Mouse (Mus musculus) cerebellum, adult 8-10 months (tissue): ENCODE data around the gene Vmn2r16.

Experiments
- DNase-seq: peaks from one replicate; pipeline ENCODE4 v3.0.0; 2022

Vmn2r16 gene

DNA sequence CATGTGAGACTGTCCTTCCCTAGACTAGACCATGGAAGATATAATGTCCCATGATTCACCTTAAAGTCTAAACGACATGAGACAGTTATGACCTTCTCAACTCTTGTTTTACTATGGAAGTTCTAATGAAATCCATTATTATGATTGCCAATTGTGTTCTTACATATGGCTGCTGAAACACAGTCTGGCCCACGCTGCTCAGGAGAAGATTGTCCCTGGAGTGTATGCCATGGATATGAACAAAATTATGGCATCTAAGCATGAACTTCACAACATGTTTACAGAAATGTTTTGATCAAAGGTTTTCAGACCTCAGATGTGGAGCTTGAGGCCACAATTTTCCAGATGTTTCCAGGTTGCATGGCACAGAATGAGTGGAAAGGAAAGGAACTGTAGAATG lies at the start of gene Vmn2r16:
Vmn2r16 (plus strand) TSS at position 301 of the 400 bp plus-strand sequence.
- no peak for DNase-seq

DNA sequence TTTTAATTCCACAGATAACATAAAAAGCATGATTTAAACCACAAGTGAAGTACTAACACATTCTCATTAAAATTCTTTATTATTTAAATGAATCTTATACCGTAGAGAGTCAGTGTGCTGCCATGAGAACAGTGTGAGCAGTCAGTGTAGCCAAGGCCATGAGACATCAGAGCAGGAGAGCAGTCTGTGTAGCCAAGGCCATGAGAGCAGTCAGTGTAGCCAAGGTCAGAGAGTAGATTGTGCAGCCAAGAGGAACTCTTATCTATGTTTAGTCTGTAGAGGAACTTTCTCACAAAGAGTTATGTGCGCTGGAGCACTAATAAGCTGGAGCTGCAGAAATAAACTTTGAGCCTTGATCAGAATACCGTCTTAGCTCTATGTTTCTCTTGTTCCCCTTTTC lies 35.3 kb upstream of the Vmn2r16 start:
- no peak for DNase-seq

DNA sequence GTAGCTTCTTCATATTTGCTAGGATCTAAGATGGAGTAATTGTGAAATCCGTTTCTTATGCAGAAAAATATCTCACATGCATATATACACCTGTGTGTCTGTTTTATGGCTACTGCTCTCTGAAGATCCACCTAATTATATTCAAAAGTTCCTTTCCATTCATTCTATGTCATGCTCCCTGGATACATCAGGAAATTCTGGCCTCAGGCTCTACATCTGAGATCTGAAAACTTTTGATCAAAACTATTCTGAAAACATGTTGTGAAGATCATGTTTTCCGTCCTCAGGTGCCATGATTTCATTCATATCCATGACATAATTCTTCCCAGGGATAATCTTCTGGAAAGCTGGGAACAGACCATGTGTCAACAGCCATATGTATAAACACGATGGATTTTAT lies 32.4 kb upstream of the Vmn2r16 start, which contains the start of gene Vmn2r15:
Vmn2r15 (minus strand) TSS at position 101 of the 400 bp plus-strand sequence.
- DNase-seq, result no peak

DNA sequence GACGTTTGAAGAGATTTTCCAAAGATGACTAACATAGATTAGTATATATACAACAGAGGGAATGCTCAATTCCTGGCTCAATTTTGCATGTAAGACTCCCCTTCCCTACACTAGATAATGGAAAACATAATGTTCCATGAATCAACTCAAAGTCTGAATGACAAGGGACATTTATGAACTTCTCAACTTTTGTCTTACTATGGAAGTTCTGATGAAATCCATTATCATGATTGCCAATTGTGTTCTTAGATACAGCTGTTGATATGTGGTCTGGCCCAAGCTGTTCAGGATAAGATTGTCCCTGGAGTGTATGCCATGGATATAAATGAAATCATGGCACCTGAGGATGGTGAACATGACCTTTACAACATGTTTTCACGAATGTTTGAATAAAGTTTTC lies 89.4 kb downstream of the Vmn2r16 start, which contains the start of gene Vmn2r17:
Vmn2r17 (plus strand) TSS at position 301 of the 400 bp plus-strand sequence.
- DNase-seq, result no peak
